Mouse (Mus musculus) stomach, embryonic 16.5 days (tissue): ENCODE results near the gene Pttg1ip. TPM values are rescaled to one million over a fixed set of nuclear protein-coding genes. Genes with fewer than 3 reads are reported as not detected.

Experiments
- ATAC-seq: fragments of 200-750 bp; cut with Nextera tagmentation; 2 replicates; pipeline ENCODE4 v1.8.0; 2017; ENCODE audit warnings: moderate number of reproducible peaks, moderate TSS enrichment; ENCODE audit not compliant: insufficient read depth, low FRiP score
- H3K27ac ChIP-seq: fragments of 300-500 bp; sonication (generic); 2 replicates; pipeline ENCODE4 v1.5.1; 2014; ENCODE audit warnings: low read length
- H3K27me3 ChIP-seq: fragments of 300-500 bp; sonication (generic); 2 replicates; pipeline ENCODE4 v1.6.1; 2014; ENCODE audit warnings: low read length, control low read depth, mixed read lengths; ENCODE audit not compliant: control insufficient read depth, insufficient read depth
- H3K36me3 ChIP-seq: fragments of 300-500 bp; sonication (generic); 2 replicates; pipeline ENCODE4 v1.6.1; 2014; ENCODE audit warnings: low read length; ENCODE audit not compliant: control insufficient read depth, insufficient read depth
- H3K4me1 ChIP-seq: fragments of 300-500 bp; sonication (generic); 2 replicates; pipeline ENCODE4 v1.6.1; 2014; ENCODE audit warnings: low read length, control low read depth, mixed read lengths; ENCODE audit not compliant: control insufficient read depth, insufficient read depth
- H3K4me2 ChIP-seq: fragments of 300-500 bp; sonication (generic); 2 replicates; pipeline ENCODE4 v1.6.1; 2014; ENCODE audit warnings: low read depth, low read length, mixed read lengths
- H3K4me3 ChIP-seq: fragments of 300-500 bp; sonication (generic); replicated peaks from 2 replicates; pipeline ENCODE4 v1.5.1; 2014; ENCODE audit warnings: mild to moderate bottlenecking, low read length
- H3K9ac ChIP-seq: fragments of 300-500 bp; sonication (generic); 2 replicates; pipeline ENCODE4 v1.6.1; 2014; ENCODE audit warnings: low read length
- H3K9me3 ChIP-seq: fragments of 300-500 bp; sonication (generic); replicated peaks from 2 replicates; pipeline ENCODE4 v1.6.1; 2016; ENCODE audit warnings: low read length, control low read depth; ENCODE audit not compliant: control insufficient read depth
- WGBS: fragments of 180-500 bp; shearing (Covaris S2); extraction: QIAGEN DNeasy Blood & Tissue Kit; methylation state at CpG from one replicate; pipeline ENCODE4 v1.1.7; 2014; 5-methylcytosine and 5-hydroxymethylcytosine counted together
- polyA plus RNA-seq: library from polyadenylated mRNA; unstranded; fragments of >200 nt; fragmentation: Nextera tagmentation; extraction: Ambion mirVana; gene quantifications from 2 replicates; pipeline ENCODE4 v1.2.1, GENCODE M21; 2015

The Pttg1ip gene
- polyA plus RNA-seq, 1 experiment from 2014 or later: 210 TPM

DNA sequence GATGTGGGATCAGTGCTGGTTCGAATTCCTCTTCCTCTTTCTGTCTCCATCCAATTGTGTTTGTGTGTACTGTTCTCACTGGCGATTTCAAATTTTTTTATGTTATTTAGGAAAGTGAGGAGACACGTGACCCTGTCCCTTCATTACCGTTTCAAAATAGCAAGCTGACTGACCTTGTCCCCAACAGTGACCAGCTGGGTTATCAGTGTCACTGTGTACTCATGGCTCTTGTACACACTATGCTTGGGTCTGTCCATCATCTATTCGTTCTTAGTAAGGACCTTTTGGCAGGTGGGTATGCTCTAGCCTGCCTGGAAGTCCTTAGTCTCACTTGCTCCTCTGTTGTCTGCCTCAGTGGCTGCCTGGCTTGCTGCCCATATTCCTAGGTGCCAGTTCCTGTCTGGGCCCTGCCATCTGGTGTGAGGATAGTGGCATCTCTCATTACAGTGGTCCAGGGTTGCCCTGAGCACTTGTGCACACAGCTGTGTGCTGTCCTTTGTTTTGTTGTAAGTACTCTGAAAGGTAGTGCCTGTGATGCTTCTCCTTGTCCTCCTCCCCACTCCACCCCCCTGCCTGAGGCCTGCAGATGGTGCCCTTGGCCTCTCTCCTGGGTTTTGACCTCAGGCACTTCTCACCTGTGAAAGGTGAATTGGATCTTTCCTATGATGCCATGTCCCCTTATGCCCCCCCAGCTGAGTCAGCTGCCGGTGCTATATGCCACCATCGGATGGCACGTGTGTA is 28.9 kb downstream of the Pttg1ip start:
- Histone ChIP-seq H3K4me1 (peaks cover 17% of the 10 kb centered on the region; the same call in 1 of the 2 replicates), H3K27ac (no peak overlapping the region), H3K9ac (no peak overlapping the region), H3K27me3 (no peaks in the 10 kb centered on the region), H3K4me3 (no peak overlapping the region), H3K9me3 (no peaks in the 10 kb centered on the region), H3K36me3 (peaks cover 25% of the 10 kb centered on the region), H3K4me2 (no peak overlapping the region)
- WGBS: 77% methylated on average over 8 of the region's 8 CpGs
- no peak for ATAC-seq

DNA sequence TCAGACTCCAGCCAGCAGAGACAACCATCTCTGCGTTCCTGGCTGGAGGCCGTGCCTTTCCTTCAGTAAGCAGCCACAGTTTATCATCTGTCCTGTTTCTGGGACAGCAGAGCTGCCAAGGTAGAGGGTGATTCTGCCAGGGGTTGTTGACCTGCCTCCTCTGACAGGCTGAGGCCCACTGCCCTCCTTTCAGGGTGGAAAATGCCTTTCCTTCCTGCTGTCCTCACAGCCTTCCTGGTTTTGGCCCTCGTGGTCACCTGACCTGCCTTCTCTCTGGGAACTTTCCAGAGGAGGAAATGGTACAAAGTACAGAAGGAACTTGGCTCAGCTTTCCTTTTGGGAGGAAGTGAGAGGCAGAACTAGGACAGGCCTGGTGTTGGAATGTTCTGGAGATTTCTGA is 31.9 kb downstream of the Pttg1ip start:
- Histone ChIP-seq H3K27me3 (no peaks in the 10 kb centered on the region), H3K4me3 (no peak overlapping the region), H3K9me3 (no peaks in the 10 kb centered on the region), H3K4me2 (no peak overlapping the region), H3K27ac (peak overlapping the region; percentile 86), H3K36me3 (peaks cover 43% of the 10 kb centered on the region), H3K4me1 (peaks cover 11% of the 10 kb centered on the region; the same call in 1 of the 2 replicates), H3K9ac (peak overlapping the region; percentile 32; the same call in 1 of the 2 replicates)
- 81% methylated on average over 3 of the region's 3 CpGs for WGBS
- ATAC-seq: peak; percentile 49; the same call in 1 of the 2 replicates

DNA sequence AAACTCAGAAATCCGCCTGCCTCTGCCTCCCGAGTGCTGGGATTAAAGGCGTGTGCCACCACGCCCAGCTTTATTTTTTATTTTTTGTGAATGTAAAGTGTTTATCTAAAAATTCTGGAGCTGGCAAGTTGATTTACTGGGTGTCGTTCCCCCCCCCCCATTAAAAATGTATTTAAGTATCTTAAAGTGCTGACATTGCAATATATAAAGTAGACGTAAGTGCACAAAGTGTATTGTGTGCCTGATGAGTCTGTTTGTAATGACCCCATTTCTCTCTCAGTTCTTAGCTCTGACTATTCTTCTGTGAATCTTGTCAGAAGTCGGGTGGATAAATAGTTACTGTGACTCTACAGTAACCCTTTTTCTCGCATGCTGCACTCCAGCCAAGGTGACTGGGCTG is 34.1 kb downstream of the Pttg1ip start:
- H3K36me3 ChIP-seq: peaks cover 37% of the 10 kb centered on the region
- no peak overlapping the region for H3K27ac ChIP-seq
- H3K9me3 ChIP-seq: no peaks in the 10 kb centered on the region
- H3K4me1 ChIP-seq: peaks cover 11% of the 10 kb centered on the region; the same call in 1 of the 2 replicates
- H3K4me2 ChIP-seq: no peak overlapping the region
- WGBS: 91% methylated on average over 8 of the region's 8 CpGs
- no peak for ATAC-seq
- H3K27me3 ChIP-seq: no peaks in the 10 kb centered on the region
- no peak overlapping the region for H3K9ac ChIP-seq
- no peak overlapping the region for H3K4me3 ChIP-seq

DNA sequence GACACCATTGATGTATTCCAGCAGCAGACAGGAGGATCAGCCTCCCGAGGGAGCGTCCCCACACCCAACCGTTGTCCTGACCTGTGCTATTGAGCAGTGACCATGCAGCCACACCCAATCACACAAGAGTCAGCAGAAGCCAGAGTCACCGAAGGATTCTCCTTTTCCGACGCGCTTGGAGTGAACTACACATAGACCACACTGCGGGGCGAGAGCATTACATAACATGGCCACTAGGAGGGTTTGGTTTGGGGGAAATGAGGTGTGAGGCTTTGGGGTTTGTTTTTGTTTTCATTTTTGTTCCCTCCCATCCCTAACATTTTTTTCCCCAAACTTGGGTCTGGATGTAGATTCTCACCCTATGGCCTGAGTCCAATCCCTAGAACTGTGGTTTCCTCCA is 34.6 kb downstream of the Pttg1ip start:
- Histone ChIP-seq H3K27me3 (no peaks in the 10 kb centered on the region), H3K4me1 (peaks cover 11% of the 10 kb centered on the region; the same call in 1 of the 2 replicates), H3K9me3 (no peaks in the 10 kb centered on the region), H3K4me3 (no peak overlapping the region), H3K9ac (no peak overlapping the region), H3K4me2 (no peak overlapping the region), H3K36me3 (peaks cover 37% of the 10 kb centered on the region), H3K27ac (no peak overlapping the region)
- WGBS: 92% methylated on average over 9 of the region's 9 CpGs
- no peak for ATAC-seq

DNA sequence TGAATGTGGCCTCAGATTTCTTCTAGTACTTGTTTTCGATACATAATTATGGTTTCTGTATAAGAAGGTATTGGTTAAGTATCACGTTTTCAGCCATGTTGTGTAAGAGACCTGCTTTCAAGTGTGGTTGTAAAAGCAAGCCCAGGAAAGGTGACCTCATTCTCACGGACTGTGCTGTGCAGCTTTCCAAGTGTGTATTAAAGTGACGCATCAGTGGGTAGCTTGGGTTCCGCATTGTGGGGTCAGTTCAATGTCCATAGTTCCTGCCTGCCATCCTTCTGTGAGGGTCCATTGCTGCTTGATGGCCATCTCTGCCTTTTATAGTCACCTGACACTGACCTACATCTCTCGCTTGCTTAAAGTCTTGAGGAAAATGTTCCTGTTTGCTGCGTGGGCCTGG is 35.4 kb downstream of the Pttg1ip start:
- no peaks in the 10 kb centered on the region for H3K9me3 ChIP-seq
- 92% methylated on average over 7 of the region's 7 CpGs for WGBS
- peaks cover 37% of the 10 kb centered on the region for H3K36me3 ChIP-seq
- H3K4me3 ChIP-seq: no peak overlapping the region
- no peak overlapping the region for H3K27ac ChIP-seq
- peaks cover 14% of the 10 kb centered on the region; the same call in 1 of the 2 replicates for H3K4me1 ChIP-seq
- ATAC-seq: no peak
- no peak overlapping the region for H3K4me2 ChIP-seq
- no peak overlapping the region for H3K9ac ChIP-seq
- no peaks in the 10 kb centered on the region for H3K27me3 ChIP-seq

DNA sequence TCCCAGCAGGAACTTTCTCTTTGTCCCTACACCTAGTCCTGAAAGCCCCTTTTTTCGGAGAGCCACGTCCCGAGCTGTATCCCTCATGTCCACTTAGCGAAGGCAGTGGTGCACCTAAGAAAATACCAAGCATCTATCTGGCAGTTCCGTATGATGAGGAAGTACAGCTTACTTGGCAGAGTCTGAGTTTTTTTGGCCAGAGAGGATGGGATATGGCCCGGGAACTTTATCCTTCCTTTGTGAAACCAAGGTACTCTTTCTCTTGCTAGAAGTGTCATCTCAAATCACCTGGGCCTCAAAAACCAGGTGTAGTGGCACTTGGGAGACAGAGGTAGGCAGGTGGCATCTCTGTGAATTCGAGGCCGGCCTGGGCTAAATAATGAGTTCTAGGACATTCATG is 40.0 kb downstream of the Pttg1ip start:
- ATAC-seq: no peak
- peak overlapping the region; percentile 97 for H3K4me3 ChIP-seq
- peak overlapping the region; percentile 60 for H3K4me2 ChIP-seq
- H3K27ac ChIP-seq: peak overlapping the region; percentile 95
- no peaks in the 10 kb centered on the region for H3K27me3 ChIP-seq
- no peaks in the 10 kb centered on the region for H3K9me3 ChIP-seq
- 75% methylated on average over 8 of the region's 8 CpGs for WGBS
- H3K36me3 ChIP-seq: peaks cover 12% of the 10 kb centered on the region; the same call in 1 of the 2 replicates
- H3K4me1 ChIP-seq: peaks cover 39% of the 10 kb centered on the region
- peak overlapping the region; percentile 99 for H3K9ac ChIP-seq

DNA sequence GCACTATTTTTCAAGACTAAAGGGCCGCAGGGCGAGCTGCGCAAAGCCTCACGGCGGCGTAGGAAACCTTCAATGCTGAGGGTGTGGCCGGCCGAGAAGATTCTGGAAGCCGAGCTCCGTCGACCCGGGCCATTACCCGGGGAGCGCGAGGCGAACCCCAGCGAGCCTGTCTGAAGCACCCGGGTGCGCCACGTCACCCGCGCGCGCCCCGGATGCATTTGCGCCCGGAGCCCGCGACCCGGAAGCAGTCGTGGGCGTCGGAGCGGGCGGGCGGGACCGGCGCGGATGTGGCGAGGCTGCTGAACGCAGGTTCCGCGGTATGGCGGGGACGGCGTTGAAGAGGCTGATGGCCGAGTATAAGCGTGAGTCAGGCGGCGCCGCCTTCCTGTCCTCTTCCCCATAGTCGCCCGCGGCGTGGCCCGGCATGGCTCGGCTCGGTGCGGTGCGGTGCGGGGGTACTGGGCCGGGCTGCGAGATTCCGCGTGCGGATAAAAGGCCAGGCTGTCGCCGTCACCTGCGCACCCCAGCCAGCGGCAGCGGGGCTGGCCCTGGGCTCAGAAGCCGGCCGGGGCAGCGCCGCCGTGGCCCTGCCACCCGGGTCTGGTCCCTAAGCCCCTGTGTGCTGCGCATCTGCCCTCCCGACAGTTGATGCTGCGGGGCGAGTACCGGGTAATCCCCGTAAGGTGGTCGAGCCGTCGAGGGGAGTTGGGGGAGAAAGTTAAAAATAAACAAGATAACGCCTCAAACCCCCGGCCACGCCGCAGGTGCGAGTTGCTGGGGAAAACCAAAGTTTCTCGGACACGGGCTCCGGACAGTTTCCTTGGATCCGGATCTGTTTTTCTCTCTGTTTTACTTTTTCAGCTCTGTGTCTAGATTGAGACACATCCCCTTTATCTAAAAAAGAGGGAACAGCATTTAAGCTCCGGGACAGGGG is 40.8 kb downstream of the Pttg1ip start, which contains the start of gene Ube2g2:
Gene Ube2g2 (plus strand): TSS at position 221 of the 934 bp plus-strand sequence.
- H3K4me1 ChIP-seq: peaks cover 37% of the 10 kb centered on the region
- ATAC-seq: peak; percentile 92
- peak within 1 kb of the TSS; percentile 86 for H3K4me2 ChIP-seq
- no peaks in the 10 kb centered on the region for H3K27me3 ChIP-seq
- H3K4me3 ChIP-seq: peak within 1 kb of the TSS; percentile 97
- H3K36me3 ChIP-seq: peaks cover 5% of the 10 kb centered on the region; the same call in 1 of the 2 replicates
- no peaks in the 10 kb centered on the region for H3K9me3 ChIP-seq
- peak within 1 kb of the TSS; percentile 99 for H3K9ac ChIP-seq
- WGBS: under 1% methylated on average over 96 of the region's 96 CpGs
- H3K27ac ChIP-seq: peak within 1 kb of the TSS; percentile 95

DNA sequence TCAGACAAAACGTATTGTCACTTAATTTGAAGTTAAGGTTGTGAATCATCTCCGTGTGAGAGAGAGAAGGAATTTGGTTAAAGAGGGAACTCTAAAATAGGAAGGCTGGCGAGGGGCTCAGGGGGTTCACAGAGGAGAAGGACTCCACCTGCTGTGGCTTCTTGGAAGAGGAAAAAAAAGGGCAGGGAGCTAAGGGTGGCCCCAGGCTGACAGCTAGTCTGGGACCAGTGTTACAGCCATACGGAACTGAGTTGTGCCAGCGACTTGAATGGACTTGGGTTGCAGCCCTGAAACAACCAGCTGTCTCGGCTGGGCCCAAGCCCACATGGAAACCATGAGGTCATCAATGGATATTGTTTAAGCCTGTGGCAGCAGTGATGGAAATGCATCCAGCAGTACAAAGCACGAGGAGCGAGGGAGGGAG is 41.6 kb downstream of the Pttg1ip start:
- ATAC-seq: peak; percentile 30; the same call in 1 of the 2 replicates
- 6% methylated on average over 8 of the region's 8 CpGs for WGBS
- H3K9ac ChIP-seq: peak overlapping the region; percentile 99

More for the DNA sequence above, 41.6 kb downstream of the Pttg1ip start:
- Histone ChIP-seq H3K4me2 (peak overlapping the region; percentile 86), H3K4me1 (peaks cover 34% of the 10 kb centered on the region), H3K4me3 (peak overlapping the region; percentile 97), H3K27ac (peak overlapping the region; percentile 95), H3K9me3 (no peaks in the 10 kb centered on the region), H3K36me3 (peaks cover 3% of the 10 kb centered on the region; the same call in 1 of the 2 replicates), H3K27me3 (no peaks in the 10 kb centered on the region)
